Mouse (Mus musculus) cerebellum, adult 2 months (tissue): ENCODE measurements around the gene Gli3. TPM values are rescaled to one million over a fixed set of nuclear protein-coding genes. Genes with fewer than 3 reads are reported as not detected.
A peak's percentile ranks its signal among the peaks of the same experiment; 100 is the strongest.

ENCODE experiments used
- DNase-seq, 2 experiments: peaks; one replicate each; pipeline ENCODE4 v3.0.0; 2021
- H3K27ac ChIP-seq: fragments of 200-500 bp; 2 replicates; pipeline ENCODE4 v1.5.1; 2012; ENCODE audit warnings: low read length, control low read depth, inconsistent platforms; ENCODE audit not compliant: insufficient read depth
- H3K27me3 ChIP-seq: fragments of 200-500 bp; 2 replicates; pipeline ENCODE4 v1.6.1; 2012; ENCODE audit warnings: inconsistent platforms, mild to moderate bottlenecking, low read length, moderate library complexity; ENCODE audit not compliant: control insufficient read depth, insufficient read depth
- H3K4me1 ChIP-seq: fragments of 200-500 bp; 2 replicates; pipeline ENCODE4 v1.6.1; 2011; ENCODE audit warnings: low read length; ENCODE audit not compliant: control insufficient read depth, insufficient read depth
- H3K4me3 ChIP-seq: fragments of 200-500 bp; replicated peaks from 2 replicates; pipeline ENCODE3; 2011; ENCODE audit warnings: mild to moderate bottlenecking, low read depth, low read length, control low read depth; ENCODE audit not compliant: insufficient read depth
- CTCF ChIP-seq: fragments of 200-500 bp; IDR thresholded peaks from 2 replicates; pipeline ENCODE4 v1.5.1; 2011; ENCODE audit warnings: low read depth, mild to moderate bottlenecking, control low read depth, low read length, moderate library complexity, borderline replicate concordance; ENCODE audit not compliant: insufficient read depth
- POLR2A ChIP-seq: fragments of 200-500 bp; IDR thresholded peaks from 2 replicates; pipeline ENCODE4 v1.6.1; 2011; ENCODE audit warnings: low read length, control low read depth, borderline replicate concordance; ENCODE audit not compliant: insufficient read depth
- WGBS: fragments of 180-500 bp; shearing (Covaris S2); methylation state at CpG from one replicate; pipeline ENCODE4 v1.1.7; 2018; 5-methylcytosine and 5-hydroxymethylcytosine counted together
- polyA plus RNA-seq: library from polyadenylated mRNA; depleted of rRNA; stranded (reverse); fragments of >200 nt; gene quantifications from 2 replicates; pipeline ENCODE4 v1.2.3, GENCODE M21; 2012

Gli3 gene
- polyA plus RNA-seq, 1 experiment = 2.4 TPM

- WGBS = 93% methylated on average over 6 of the region's 6 CpGs
- no peak for DNase-seq
- no peak for TF ChIP-seq CTCF
- TF ChIP-seq POLR2A = no peak
Measured at GRCm38 (mm10) chr13:15699116-15699515, 236.1 kb downstream of the Gli3 start.

GRCm38 (mm10) chr13:15704669-15705068 is 241.6 kb downstream of the Gli3 start:
- TF ChIP-seq CTCF (no peak), POLR2A (no peak)
- no peak for DNase-seq
- WGBS = 71% methylated on average over 8 of the region's 8 CpGs

More at GRCm38 (mm10) chr13:15699116-15699515, 236.1 kb downstream of the Gli3 start:
- Histone ChIP-seq H3K27ac (no peak overlapping the region), H3K4me1 (no peaks in the 10 kb centered on the region), H3K27me3 (no peaks in the 10 kb centered on the region), H3K4me3 (no peak overlapping the region)

GRCm38 (mm10) chr13:15707481-15707881 is 244.4 kb downstream of the Gli3 start:
- Histone ChIP-seq H3K27ac (no peak overlapping the region), H3K4me3 (no peak overlapping the region), H3K27me3 (no peaks in the 10 kb centered on the region), H3K4me1 (no peaks in the 10 kb centered on the region)
- no peak for DNase-seq
- WGBS = 14% methylated on average over 4 of the region's 4 CpGs
- TF ChIP-seq CTCF = no peak
- no peak for TF ChIP-seq POLR2A

More at GRCm38 (mm10) chr13:15704669-15705068, 241.6 kb downstream of the Gli3 start:
- Histone ChIP-seq H3K4me3 (no peak overlapping the region), H3K27me3 (no peaks in the 10 kb centered on the region), H3K27ac (no peak overlapping the region), H3K4me1 (no peaks in the 10 kb centered on the region)

- WGBS = 87% methylated on average over 7 of the region's 7 CpGs
- H3K27ac ChIP-seq = no peak overlapping the region
- H3K4me3 ChIP-seq = no peak overlapping the region
- H3K27me3 ChIP-seq = no peaks in the 10 kb centered on the region
- no peak for TF ChIP-seq POLR2A
- no peak for TF ChIP-seq CTCF
- no peak for DNase-seq
- H3K4me1 ChIP-seq = no peaks in the 10 kb centered on the region
Measured at GRCm38 (mm10) chr13:15713486-15713885, 250.5 kb downstream of the Gli3 start.

GRCm38 (mm10) chr13:15714331-15714725 is 251.3 kb downstream of the Gli3 start:
- TF ChIP-seq CTCF (no peak), POLR2A (no peak)
- Histone ChIP-seq H3K4me1 (no peaks in the 10 kb centered on the region), H3K4me3 (no peak overlapping the region), H3K27ac (no peak overlapping the region), H3K27me3 (no peaks in the 10 kb centered on the region)
- 55% methylated on average over 4 of the region's 4 CpGs for WGBS
- DNase-seq = no peak

- 39% methylated on average over 8 of the region's 8 CpGs for WGBS
- TF ChIP-seq CTCF (no peak), POLR2A (no peak)
- Histone ChIP-seq H3K4me1 (no peaks in the 10 kb centered on the region), H3K27ac (no peak overlapping the region), H3K4me3 (no peak overlapping the region), H3K27me3 (no peaks in the 10 kb centered on the region)
- DNase-seq = peak in 1 of 2 experiments; percentile 4
Measured at GRCm38 (mm10) chr13:15714726-15715437, 251.8 kb downstream of the Gli3 start.

- Histone ChIP-seq H3K27me3 (no peaks in the 10 kb centered on the region), H3K4me3 (no peak overlapping the region), H3K4me1 (no peaks in the 10 kb centered on the region), H3K27ac (no peak overlapping the region)
- 89% methylated on average over 1 of the region's 1 CpGs for WGBS
- no peak for TF ChIP-seq POLR2A
- TF ChIP-seq CTCF = no peak
- no peak for DNase-seq
Measured at GRCm38 (mm10) chr13:15721446-15721845, 258.4 kb downstream of the Gli3 start.

GRCm38 (mm10) chr13:15722766-15723379 is 259.8 kb downstream of the Gli3 start:
- no peak overlapping the region for H3K27ac ChIP-seq
- no peak for DNase-seq
- WGBS = 98% methylated on average over 1 of the region's 1 CpGs
- H3K27me3 ChIP-seq = no peaks in the 10 kb centered on the region
- no peak overlapping the region for H3K4me3 ChIP-seq
- TF ChIP-seq CTCF (no peak), POLR2A (no peak)
- H3K4me1 ChIP-seq = no peaks in the 10 kb centered on the region
